Mouse (Mus musculus): Measurements from ENCODE around the gene Bmx. TPM values are rescaled to one million over a fixed set of nuclear protein-coding genes. Genes with fewer than 3 reads are reported as not detected.

The Bmx gene
- polyA plus RNA-seq, 1 experiment from 2014 or later, result 0.64 TPM

GRCm38 (mm10) chrX:164256527-164256926, 1.5 kb downstream of the Bmx start:
- WGBS, result 72% methylated on average over 3 of the region's 3 CpGs
- H3K4me2 ChIP-seq, result no peak overlapping the region
- no peaks in the 10 kb centered on the region for H3K4me1 ChIP-seq
- no peak overlapping the region for H3K27ac ChIP-seq
- H3K9me3 ChIP-seq, result no peaks in the 10 kb centered on the region
- H3K27me3 ChIP-seq (replicated peaks), result no peaks in the 10 kb centered on the region
- H3K36me3 ChIP-seq, result no peaks in the 10 kb centered on the region
- ATAC-seq (ENCODE audit: insufficient read depth, low FRiP score, low read depth), result no peak
- H3K9ac ChIP-seq, result no peak overlapping the region
- no peak overlapping the region for H3K4me3 ChIP-seq (replicated peaks)

GRCm38 (mm10) chrX:164246722-164247121, 11.3 kb downstream of the Bmx start:
- Histone ChIP-seq H3K4me3 (replicated peaks) (no peak overlapping the region), H3K9ac (no peak overlapping the region), H3K4me1 (no peaks in the 10 kb centered on the region), H3K27me3 (replicated peaks) (no peaks in the 10 kb centered on the region), H3K9me3 (no peaks in the 10 kb centered on the region), H3K4me2 (no peak overlapping the region), H3K27ac (no peak overlapping the region), H3K36me3 (no peaks in the 10 kb centered on the region)
- no peak for ATAC-seq (ENCODE audit: insufficient read depth, low FRiP score, low read depth)
- 50% methylated on average over 2 of the region's 2 CpGs for WGBS

GRCm38 (mm10) chrX:164245714-164246113, 12.3 kb downstream of the Bmx start:
- Histone ChIP-seq H3K4me1 (no peaks in the 10 kb centered on the region), H3K36me3 (no peaks in the 10 kb centered on the region), H3K4me3 (replicated peaks) (no peak overlapping the region), H3K9me3 (no peaks in the 10 kb centered on the region), H3K27ac (no peak overlapping the region), H3K4me2 (no peak overlapping the region), H3K9ac (no peak overlapping the region), H3K27me3 (replicated peaks) (no peaks in the 10 kb centered on the region)
- ATAC-seq (ENCODE audit: insufficient read depth, low FRiP score, low read depth), result no peak; the same call in 1 of the 2 replicates
- 23% methylated on average over 5 of the region's 5 CpGs for WGBS

GRCm38 (mm10) chrX:164233380-164233779, 24.6 kb downstream of the Bmx start:
- Histone ChIP-seq H3K4me3 (replicated peaks) (no peak overlapping the region), H3K27me3 (replicated peaks) (no peaks in the 10 kb centered on the region), H3K36me3 (no peaks in the 10 kb centered on the region), H3K4me1 (no peaks in the 10 kb centered on the region), H3K27ac (no peak overlapping the region), H3K9ac (no peak overlapping the region), H3K9me3 (no peaks in the 10 kb centered on the region), H3K4me2 (no peak overlapping the region)
- 53% methylated on average over 8 of the region's 8 CpGs for WGBS
- ATAC-seq (ENCODE audit: insufficient read depth, low FRiP score, low read depth), result no peak

- ATAC-seq (ENCODE audit: insufficient read depth, low FRiP score, low read depth), result no peak
- 57% methylated on average over 2 of the region's 2 CpGs for WGBS
- Histone ChIP-seq H3K9ac (no peak overlapping the region), H3K4me3 (replicated peaks) (no peak overlapping the region), H3K9me3 (no peaks in the 10 kb centered on the region), H3K4me2 (no peak overlapping the region), H3K36me3 (no peaks in the 10 kb centered on the region), H3K4me1 (no peaks in the 10 kb centered on the region), H3K27me3 (replicated peaks) (no peaks in the 10 kb centered on the region), H3K27ac (no peak overlapping the region)
Measured at GRCm38 (mm10) chrX:164221989-164222388, 36.0 kb downstream of the Bmx start.

GRCm38 (mm10) chrX:164200547-164200946, 57.4 kb downstream of the Bmx start:
- Histone ChIP-seq H3K4me3 (replicated peaks) (no peak overlapping the region), H3K4me1 (no peaks in the 10 kb centered on the region), H3K4me2 (no peak overlapping the region), H3K27ac (no peak overlapping the region), H3K27me3 (replicated peaks) (no peaks in the 10 kb centered on the region), H3K9ac (no peak overlapping the region), H3K36me3 (no peaks in the 10 kb centered on the region), H3K9me3 (no peaks in the 10 kb centered on the region)
- ATAC-seq (ENCODE audit: insufficient read depth, low FRiP score, low read depth), result no peak
- WGBS, result 67% methylated on average over 5 of the region's 5 CpGs

GRCm38 (mm10) chrX:164197679-164198078, 60.3 kb downstream of the Bmx start:
- WGBS, result 85% methylated on average over 2 of the region's 2 CpGs
- Histone ChIP-seq H3K4me3 (replicated peaks) (no peak overlapping the region), H3K4me1 (no peaks in the 10 kb centered on the region), H3K27ac (no peak overlapping the region), H3K4me2 (no peak overlapping the region), H3K36me3 (no peaks in the 10 kb centered on the region), H3K27me3 (replicated peaks) (no peaks in the 10 kb centered on the region), H3K9me3 (no peaks in the 10 kb centered on the region), H3K9ac (no peak overlapping the region)
- ATAC-seq (ENCODE audit: insufficient read depth, low FRiP score, low read depth), result no peak

- Histone ChIP-seq H3K9ac (no peak overlapping the region), H3K9me3 (no peaks in the 10 kb centered on the region), H3K4me2 (no peak overlapping the region), H3K4me1 (no peaks in the 10 kb centered on the region), H3K27me3 (replicated peaks) (no peaks in the 10 kb centered on the region), H3K36me3 (no peaks in the 10 kb centered on the region), H3K4me3 (replicated peaks) (no peak overlapping the region), H3K27ac (no peak overlapping the region)
- ATAC-seq (ENCODE audit: insufficient read depth, low FRiP score, low read depth), result no peak
Measured at GRCm38 (mm10) chrX:164189880-164190279, 68.1 kb downstream of the Bmx start.

GRCm38 (mm10) chrX:164183844-164184243, 74.1 kb downstream of the Bmx start:
- no peaks in the 10 kb centered on the region for H3K4me1 ChIP-seq
- no peak overlapping the region for H3K27ac ChIP-seq
- no peak overlapping the region for H3K4me3 ChIP-seq (replicated peaks)
- no peak for ATAC-seq (ENCODE audit: insufficient read depth, low FRiP score, low read depth)
- no peaks in the 10 kb centered on the region for H3K36me3 ChIP-seq
- H3K4me2 ChIP-seq, result no peak overlapping the region
- H3K9ac ChIP-seq, result no peak overlapping the region
- no peaks in the 10 kb centered on the region for H3K27me3 ChIP-seq (replicated peaks)
- 40% methylated on average over 3 of the region's 3 CpGs for WGBS
- H3K9me3 ChIP-seq, result no peaks in the 10 kb centered on the region

- Histone ChIP-seq H3K27ac (no peak overlapping the region), H3K4me2 (no peak overlapping the region), H3K4me1 (no peaks in the 10 kb centered on the region), H3K36me3 (no peaks in the 10 kb centered on the region), H3K9me3 (no peaks in the 10 kb centered on the region), H3K4me3 (replicated peaks) (no peak overlapping the region), H3K9ac (no peak overlapping the region), H3K27me3 (replicated peaks) (no peaks in the 10 kb centered on the region)
- ATAC-seq (ENCODE audit: insufficient read depth, low FRiP score, low read depth), result no peak
- WGBS, result 15% methylated on average over 3 of the region's 3 CpGs
Measured at GRCm38 (mm10) chrX:164179746-164180145, 78.2 kb downstream of the Bmx start.

- Histone ChIP-seq H3K36me3 (no peaks in the 10 kb centered on the region), H3K27me3 (replicated peaks) (no peaks in the 10 kb centered on the region), H3K9ac (no peak overlapping the region), H3K27ac (no peak overlapping the region), H3K4me1 (no peaks in the 10 kb centered on the region), H3K4me2 (no peak overlapping the region), H3K4me3 (replicated peaks) (no peak overlapping the region), H3K9me3 (no peaks in the 10 kb centered on the region)
- 50% methylated on average over 2 of the region's 2 CpGs for WGBS
- no peak for ATAC-seq (ENCODE audit: insufficient read depth, low FRiP score, low read depth)
Measured at GRCm38 (mm10) chrX:164178856-164179255, 79.1 kb downstream of the Bmx start.

- Histone ChIP-seq H3K9ac (no peak overlapping the region), H3K4me3 (replicated peaks) (no peak overlapping the region), H3K4me1 (no peaks in the 10 kb centered on the region), H3K4me2 (no peak overlapping the region), H3K9me3 (no peaks in the 10 kb centered on the region), H3K27me3 (replicated peaks) (no peaks in the 10 kb centered on the region), H3K36me3 (no peaks in the 10 kb centered on the region), H3K27ac (no peak overlapping the region)
- 71% methylated on average over 2 of the region's 2 CpGs for WGBS
- no peak for ATAC-seq (ENCODE audit: insufficient read depth, low FRiP score, low read depth)
Measured at GRCm38 (mm10) chrX:164175780-164176179, 82.2 kb downstream of the Bmx start.

- no peak for ATAC-seq (ENCODE audit: insufficient read depth, low FRiP score, low read depth)
- H3K4me3 ChIP-seq (replicated peaks), result no peak overlapping the region
- no peak overlapping the region for H3K9ac ChIP-seq
- H3K36me3 ChIP-seq, result no peaks in the 10 kb centered on the region
- 92% methylated on average over 1 of the region's 1 CpGs for WGBS
- no peaks in the 10 kb centered on the region for H3K4me1 ChIP-seq
- no peak overlapping the region for H3K4me2 ChIP-seq
- H3K27ac ChIP-seq, result no peak overlapping the region
- no peaks in the 10 kb centered on the region for H3K27me3 ChIP-seq (replicated peaks)
- H3K9me3 ChIP-seq, result no peaks in the 10 kb centered on the region
Measured at GRCm38 (mm10) chrX:164175311-164175710, 82.7 kb downstream of the Bmx start.
